Mouse (Mus musculus) kidney, embryonic 16.5 days (tissue): ENCODE data around the gene Sema6d. TPM values are rescaled to one million over a fixed set of nuclear protein-coding genes. Genes with fewer than 3 reads are reported as not detected.

ENCODE experiments used
- ATAC-seq: fragments of 200-750 bp; cut with Nextera tagmentation; 2 replicates; pipeline ENCODE4 v1.8.0; 2017; ENCODE audit warnings: moderate TSS enrichment; ENCODE audit not compliant: low FRiP score, low TSS enrichment
- H3K27ac ChIP-seq: fragments of 300-500 bp; sonication (generic); 2 replicates; pipeline ENCODE4 v1.5.1; 2014; ENCODE audit warnings: low read length
- H3K27me3 ChIP-seq: fragments of 300-500 bp; sonication (generic); 2 replicates; pipeline ENCODE4 v1.6.1; 2014; ENCODE audit warnings: low read length, control low read depth, mixed read lengths; ENCODE audit not compliant: insufficient read depth
- H3K36me3 ChIP-seq: fragments of 300-500 bp; sonication (generic); 2 replicates; pipeline ENCODE4 v1.6.1; 2014; ENCODE audit warnings: low read length, control low read depth, mixed read lengths; ENCODE audit not compliant: insufficient read depth
- H3K4me1 ChIP-seq: fragments of 300-500 bp; sonication (generic); 2 replicates; pipeline ENCODE4 v1.6.1; 2014; ENCODE audit warnings: low read length, control low read depth, mixed read lengths; ENCODE audit not compliant: insufficient read depth
- H3K4me2 ChIP-seq: fragments of 300-500 bp; sonication (generic); replicated peaks from 2 replicates; pipeline ENCODE4 v1.6.1; 2014; ENCODE audit warnings: low read depth, low read length
- H3K4me3 ChIP-seq: fragments of 300-500 bp; sonication (generic); 2 replicates; pipeline ENCODE4 v1.5.1; 2014; ENCODE audit warnings: mild to moderate bottlenecking, low read length
- H3K9ac ChIP-seq: fragments of 300-500 bp; sonication (generic); replicated peaks from 2 replicates; pipeline ENCODE4 v1.6.1; 2014; ENCODE audit warnings: low read length
- H3K9me3 ChIP-seq: fragments of 300-500 bp; sonication (generic); 2 replicates; pipeline ENCODE4 v1.6.1; 2016; ENCODE audit warnings: low read length, control low read depth
- WGBS: fragments of 180-500 bp; shearing (Covaris S2); extraction: QIAGEN DNeasy Blood & Tissue Kit; methylation state at CpG from one replicate; pipeline ENCODE4 v1.1.7; 2014; 5-methylcytosine and 5-hydroxymethylcytosine counted together
- polyA plus RNA-seq: library from polyadenylated mRNA; unstranded; fragments of >200 nt; fragmentation: Nextera tagmentation; extraction: Ambion mirVana; gene quantifications from 2 replicates; pipeline ENCODE4 v1.2.1, GENCODE M21; 2015

Sema6d gene
- polyA plus RNA-seq, 1 experiment from 2014 or later: 9.0 TPM

GRCm38 (mm10) chr2:124522426-124522825 lies 432.7 kb downstream of the Sema6d start:
- H3K4me3 ChIP-seq: no peak overlapping the region
- 73% methylated on average over 3 of the region's 3 CpGs for WGBS
- H3K27ac ChIP-seq: no peak overlapping the region
- no peak overlapping the region for H3K4me2 ChIP-seq
- no peak overlapping the region for H3K9ac ChIP-seq
- no peaks in the 10 kb centered on the region for H3K4me1 ChIP-seq
- no peaks in the 10 kb centered on the region for H3K27me3 ChIP-seq
- no peaks in the 10 kb centered on the region for H3K9me3 ChIP-seq
- no peaks in the 10 kb centered on the region for H3K36me3 ChIP-seq
- ATAC-seq: no peak

- H3K27me3 ChIP-seq: no peaks in the 10 kb centered on the region
- no peak for ATAC-seq
- no peaks in the 10 kb centered on the region for H3K36me3 ChIP-seq
- H3K27ac ChIP-seq: no peak overlapping the region
- H3K9ac ChIP-seq: no peak overlapping the region
- 89% methylated on average over 6 of the region's 6 CpGs for WGBS
- H3K9me3 ChIP-seq: no peaks in the 10 kb centered on the region
- H3K4me3 ChIP-seq: no peak overlapping the region
- no peaks in the 10 kb centered on the region for H3K4me1 ChIP-seq
- no peak overlapping the region for H3K4me2 ChIP-seq
These were observed 433.9 kb downstream of the Sema6d start for GRCm38 (mm10) chr2:124523667-124524066.

- no peak for ATAC-seq
- Histone ChIP-seq H3K27me3 (no peaks in the 10 kb centered on the region), H3K9me3 (no peaks in the 10 kb centered on the region), H3K4me1 (no peaks in the 10 kb centered on the region), H3K4me2 (no peak overlapping the region), H3K36me3 (no peaks in the 10 kb centered on the region), H3K4me3 (no peak overlapping the region), H3K9ac (no peak overlapping the region), H3K27ac (no peak overlapping the region)
- WGBS: 80% methylated on average over 3 of the region's 3 CpGs
These were observed 434.4 kb downstream of the Sema6d start for GRCm38 (mm10) chr2:124524167-124524566.

GRCm38 (mm10) chr2:124527641-124528040 lies 437.9 kb downstream of the Sema6d start:
- WGBS: 89% methylated on average over 3 of the region's 3 CpGs

GRCm38 (mm10) chr2:124530441-124530840 lies 440.7 kb downstream of the Sema6d start:
- WGBS: 89% methylated on average over 2 of the region's 2 CpGs
- Histone ChIP-seq H3K9ac (no peak overlapping the region), H3K27me3 (no peaks in the 10 kb centered on the region)

More at GRCm38 (mm10) chr2:124527641-124528040, 437.9 kb downstream of the Sema6d start:
- ATAC-seq: no peak
- Histone ChIP-seq H3K4me2 (no peak overlapping the region), H3K4me3 (no peak overlapping the region), H3K4me1 (no peaks in the 10 kb centered on the region), H3K9ac (no peak overlapping the region), H3K27me3 (no peaks in the 10 kb centered on the region), H3K27ac (no peak overlapping the region), H3K9me3 (no peaks in the 10 kb centered on the region), H3K36me3 (no peaks in the 10 kb centered on the region)

GRCm38 (mm10) chr2:124531062-124531461 lies 441.3 kb downstream of the Sema6d start:
- H3K36me3 ChIP-seq: no peaks in the 10 kb centered on the region
- H3K4me3 ChIP-seq: no peak overlapping the region
- H3K9ac ChIP-seq: no peak overlapping the region
- H3K4me2 ChIP-seq: no peak overlapping the region
- no peaks in the 10 kb centered on the region for H3K27me3 ChIP-seq
- H3K27ac ChIP-seq: no peak overlapping the region
- WGBS: 27% methylated on average over 4 of the region's 4 CpGs
- H3K4me1 ChIP-seq: no peaks in the 10 kb centered on the region
- no peaks in the 10 kb centered on the region for H3K9me3 ChIP-seq
- ATAC-seq: no peak

More at GRCm38 (mm10) chr2:124530441-124530840, 440.7 kb downstream of the Sema6d start:
- H3K27ac ChIP-seq: no peak overlapping the region
- no peak overlapping the region for H3K4me2 ChIP-seq
- H3K9me3 ChIP-seq: no peaks in the 10 kb centered on the region
- H3K4me1 ChIP-seq: no peaks in the 10 kb centered on the region
- no peaks in the 10 kb centered on the region for H3K36me3 ChIP-seq
- H3K4me3 ChIP-seq: no peak overlapping the region
- ATAC-seq: no peak

GRCm38 (mm10) chr2:124532906-124533305 lies 443.1 kb downstream of the Sema6d start:
- no peaks in the 10 kb centered on the region for H3K27me3 ChIP-seq

GRCm38 (mm10) chr2:124533602-124534001 lies 443.8 kb downstream of the Sema6d start:
- no peaks in the 10 kb centered on the region for H3K36me3 ChIP-seq
- no peak for ATAC-seq
- 78% methylated on average over 6 of the region's 6 CpGs for WGBS
- no peaks in the 10 kb centered on the region for H3K9me3 ChIP-seq
- H3K9ac ChIP-seq: no peak overlapping the region
- no peaks in the 10 kb centered on the region for H3K4me1 ChIP-seq
- H3K27ac ChIP-seq: no peak overlapping the region
- no peak overlapping the region for H3K4me3 ChIP-seq
- H3K27me3 ChIP-seq: no peaks in the 10 kb centered on the region
- no peak overlapping the region for H3K4me2 ChIP-seq

More at GRCm38 (mm10) chr2:124532906-124533305, 443.1 kb downstream of the Sema6d start:
- Histone ChIP-seq H3K9ac (no peak overlapping the region), H3K4me1 (no peaks in the 10 kb centered on the region), H3K9me3 (no peaks in the 10 kb centered on the region), H3K4me2 (no peak overlapping the region), H3K4me3 (no peak overlapping the region), H3K36me3 (no peaks in the 10 kb centered on the region), H3K27ac (no peak overlapping the region)
- 91% methylated on average over 3 of the region's 3 CpGs for WGBS
- no peak for ATAC-seq

GRCm38 (mm10) chr2:124550315-124550714 lies 460.5 kb downstream of the Sema6d start:
- no peaks in the 10 kb centered on the region for H3K36me3 ChIP-seq
- no peak for ATAC-seq
- H3K27ac ChIP-seq: no peak overlapping the region
- H3K4me1 ChIP-seq: no peaks in the 10 kb centered on the region
- no peaks in the 10 kb centered on the region for H3K27me3 ChIP-seq
- 57% methylated on average over 3 of the region's 3 CpGs for WGBS
- no peaks in the 10 kb centered on the region for H3K9me3 ChIP-seq
- no peak overlapping the region for H3K4me2 ChIP-seq
- H3K9ac ChIP-seq: no peak overlapping the region
- H3K4me3 ChIP-seq: no peak overlapping the region

- Histone ChIP-seq H3K36me3 (no peaks in the 10 kb centered on the region), H3K27ac (peak overlapping the region; percentile 67), H3K4me2 (no peak overlapping the region), H3K27me3 (no peaks in the 10 kb centered on the region), H3K9ac (no peak overlapping the region), H3K4me1 (no peaks in the 10 kb centered on the region), H3K9me3 (no peaks in the 10 kb centered on the region), H3K4me3 (no peak overlapping the region)
- WGBS: 54% methylated on average over 1 of the region's 1 CpGs
- peak; percentile 82 for ATAC-seq
These were observed 465.1 kb downstream of the Sema6d start for GRCm38 (mm10) chr2:124554751-124555415.
